Mouse (Mus musculus) kidney, postnatal 36 days (tissue): Measurements from ENCODE around the gene Spsb1.

Experiments
- DNase-seq, 2 experiments: peaks; one replicate each; pipeline ENCODE4 v3.0.0; 2021 to 2022; ENCODE audit warnings: mixed read lengths in 2 of 2

The Spsb1 gene

GRCm38 (mm10) chr4:149912451-149912850, 42.4 kb downstream of the Spsb1 start:
- DNase-seq: no peak

GRCm38 (mm10) chr4:149910558-149910957, 44.3 kb downstream of the Spsb1 start:
- DNase-seq: no peak

DNA sequence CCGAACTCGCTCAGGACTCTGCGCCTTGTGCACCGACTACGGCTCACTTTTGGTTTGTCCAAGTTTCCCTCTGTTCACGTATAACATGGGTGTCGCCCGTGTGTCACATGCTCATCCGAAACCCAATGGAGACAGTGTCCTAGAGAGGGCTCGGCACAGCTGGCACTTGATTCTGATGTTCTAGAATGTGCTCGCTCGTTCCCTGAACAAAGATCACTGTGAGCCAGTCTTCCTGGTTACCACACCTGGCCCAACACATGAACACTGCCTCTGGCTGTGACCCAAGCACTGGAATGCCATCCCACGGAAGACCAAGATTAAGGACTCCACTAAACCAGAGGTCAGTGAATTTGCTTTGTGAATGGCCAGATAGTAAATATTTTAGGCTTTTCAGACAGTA, 45.3 kb downstream of the Spsb1 start:
- DNase-seq: peak; percentile 46 to 62

GRCm38 (mm10) chr4:149908923-149909322, 45.9 kb downstream of the Spsb1 start:
- DNase-seq: no peak

DNA sequence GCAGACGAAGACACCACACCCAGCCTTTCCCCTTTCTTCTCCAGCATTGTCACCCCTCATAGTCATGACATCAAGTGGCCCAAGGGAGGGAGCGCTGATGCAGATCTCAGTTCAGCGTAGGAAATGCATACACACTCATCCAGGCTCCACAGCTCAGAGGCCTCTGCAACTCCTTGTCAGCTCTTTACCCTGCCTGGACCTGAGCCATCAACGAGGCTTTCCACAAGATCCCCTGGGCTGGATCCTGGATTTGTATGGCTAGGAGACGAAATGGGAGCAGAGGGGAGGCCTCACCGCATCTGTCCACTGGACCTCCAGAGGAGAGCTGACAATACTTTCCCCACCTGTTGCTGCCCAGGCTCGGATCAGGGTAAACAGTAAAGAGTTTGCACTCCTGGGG, 47.2 kb downstream of the Spsb1 start:
- DNase-seq: no peak

DNA sequence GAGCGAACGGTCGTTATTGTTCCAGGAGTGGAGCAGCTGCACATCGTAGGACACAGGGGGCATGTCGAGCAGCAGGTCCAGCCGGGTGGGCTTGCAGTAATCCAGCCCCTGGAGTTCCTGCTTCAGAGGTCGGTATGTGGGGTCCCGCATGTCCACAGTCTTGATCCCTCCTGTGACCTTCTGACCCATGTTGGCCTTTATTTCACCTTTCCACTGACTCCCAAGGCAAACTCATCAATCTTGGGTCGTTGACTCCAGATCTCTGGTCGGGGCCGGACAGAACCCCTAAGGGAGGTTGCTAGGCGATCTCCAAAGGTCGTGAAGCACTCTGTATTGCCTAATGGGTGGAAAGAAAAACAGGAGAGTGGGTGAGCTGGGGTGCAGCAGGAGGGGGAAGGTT, 47.9 kb downstream of the Spsb1 start:
- DNase-seq: no peak

GRCm38 (mm10) chr4:149905302-149905974, 49.4 kb downstream of the Spsb1 start:
- no peak for DNase-seq

GRCm38 (mm10) chr4:149903026-149903425, 51.8 kb downstream of the Spsb1 start:
- DNase-seq: peak; percentile 56 to 73

- no peak for DNase-seq
Measured at GRCm38 (mm10) chr4:149901349-149901782, 53.5 kb downstream of the Spsb1 start.

DNA sequence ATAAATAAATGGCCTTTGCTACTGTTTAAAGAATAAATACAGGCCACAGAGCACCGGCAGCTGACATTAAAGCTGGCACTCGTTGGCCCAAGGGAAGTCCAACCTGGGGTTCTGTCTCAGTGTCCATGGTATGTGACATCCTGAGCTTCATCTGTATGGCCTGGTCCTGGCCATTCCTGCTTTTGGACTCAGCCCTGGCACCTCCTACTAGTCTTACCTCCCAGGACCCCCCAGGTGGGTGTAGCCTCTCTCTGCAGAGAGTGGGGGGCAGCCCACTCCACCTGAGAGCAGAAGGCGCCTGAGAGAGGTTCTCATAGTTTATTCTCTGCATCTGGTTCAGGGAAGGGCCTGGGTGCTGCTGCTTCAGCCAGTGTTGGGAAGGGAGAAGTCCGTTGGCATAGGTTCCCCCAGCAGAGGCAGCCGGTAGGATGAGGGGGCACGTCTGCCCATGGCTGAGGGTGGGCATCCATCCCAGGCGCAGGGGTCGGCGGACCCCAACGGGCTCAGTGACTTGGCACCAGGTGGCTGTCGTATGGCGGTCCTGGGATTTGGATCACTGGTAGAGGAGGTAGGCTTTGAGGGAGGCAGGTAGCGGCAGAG, 57.1 kb downstream of the Spsb1 start:
- no peak for DNase-seq

DNA sequence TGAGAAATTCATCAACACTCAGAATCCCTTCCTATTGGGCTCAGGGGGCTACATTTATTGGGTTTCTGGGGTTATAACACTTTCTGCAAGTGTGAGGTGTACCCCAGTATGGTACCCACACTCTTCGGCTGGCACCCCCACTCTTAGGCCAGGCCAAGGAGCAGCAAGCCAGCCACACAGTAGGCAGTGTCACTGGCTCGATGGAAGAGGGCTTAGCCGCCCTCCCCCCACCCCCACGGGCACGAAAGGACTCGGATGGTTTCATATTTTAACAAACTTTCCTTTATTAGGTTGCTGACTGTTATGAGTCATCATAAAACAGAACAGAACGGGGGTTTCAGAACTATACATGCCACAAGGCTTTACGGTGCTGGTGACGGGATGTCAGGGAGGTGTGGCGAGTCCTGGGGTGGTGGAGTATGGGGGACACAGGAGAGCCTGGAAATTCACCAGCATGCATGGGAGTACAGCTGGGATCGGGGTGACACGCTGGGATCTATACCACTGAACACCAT, 58.8 kb downstream of the Spsb1 start:
- no peak for DNase-seq

- no peak for DNase-seq
Measured at GRCm38 (mm10) chr4:149895226-149895625, 59.6 kb downstream of the Spsb1 start.

DNA sequence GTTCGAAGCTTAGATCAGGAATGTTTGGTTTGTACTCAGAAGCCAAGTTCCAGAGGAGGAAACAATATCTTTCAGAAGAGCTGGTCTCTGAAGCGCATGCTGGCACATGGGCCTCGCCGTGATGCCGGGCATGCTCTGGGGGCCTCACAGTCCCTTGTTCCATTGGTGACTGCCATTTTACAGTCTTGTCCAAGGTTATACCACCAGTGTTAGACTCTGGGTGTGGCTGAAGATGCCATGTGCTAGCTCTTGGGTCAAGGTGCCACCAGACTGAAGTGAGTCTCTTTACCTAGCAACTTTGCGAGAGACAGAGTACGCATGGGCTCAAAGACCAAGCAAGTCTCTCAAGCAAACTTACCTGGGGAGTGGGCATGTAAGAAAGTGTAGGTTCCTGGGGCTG, 60.5 kb downstream of the Spsb1 start:
- DNase-seq: no peak

DNA sequence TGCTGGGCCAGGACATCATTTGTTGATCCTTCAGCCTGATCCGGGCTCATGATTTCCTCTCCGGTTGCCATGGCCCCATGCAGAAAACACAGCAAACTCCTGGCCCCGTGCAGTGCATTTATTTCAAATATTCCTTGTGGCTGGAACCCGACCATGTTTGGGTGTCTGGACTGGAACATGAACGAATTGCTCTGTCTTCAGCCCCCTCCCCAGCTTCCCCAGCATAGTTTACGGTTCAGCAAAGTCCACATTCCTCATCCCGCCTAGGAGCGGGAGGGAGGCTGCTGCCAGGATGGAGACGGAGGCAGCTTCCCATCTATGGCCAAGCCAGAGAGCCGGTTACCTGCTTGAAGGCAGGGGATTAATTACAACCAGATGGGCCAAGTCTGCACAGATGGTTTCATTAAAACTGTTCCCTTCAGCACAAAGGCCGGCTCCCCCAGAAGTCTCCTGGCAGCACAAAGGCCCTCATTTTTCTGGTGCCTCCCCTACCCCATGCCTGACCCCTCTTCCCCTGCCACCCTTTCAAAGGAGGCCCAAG, 61.2 kb downstream of the Spsb1 start:
- peak in 1 of 2 experiments; percentile 33 for DNase-seq

GRCm38 (mm10) chr4:149891172-149891960, 63.5 kb downstream of the Spsb1 start:
- no peak for DNase-seq

DNA sequence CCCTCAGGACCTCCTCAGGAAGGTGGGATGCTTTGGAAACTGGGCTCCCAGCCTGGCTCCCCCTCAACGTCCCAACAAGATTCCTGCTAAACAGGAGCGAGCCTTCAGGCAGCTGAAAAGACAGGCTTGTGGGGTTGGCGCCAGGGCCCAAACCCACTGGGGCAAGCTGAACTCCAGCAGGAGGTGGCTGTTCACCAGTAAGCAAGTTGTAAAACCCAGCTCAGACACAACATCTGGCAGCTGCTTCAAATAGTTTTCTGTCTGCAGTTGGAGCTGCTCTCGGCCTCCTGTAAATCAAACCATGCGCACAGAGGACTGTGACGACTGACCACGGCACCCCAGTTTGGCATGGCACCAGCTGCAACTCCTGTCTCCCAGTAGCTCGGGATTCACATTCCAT, 64.3 kb downstream of the Spsb1 start:
- DNase-seq: peak; percentile 54 to 57

GRCm38 (mm10) chr4:149889851-149890250, 65.0 kb downstream of the Spsb1 start:
- DNase-seq: peak; percentile 86 to 97

- peak; percentile 63 to 75 for DNase-seq
Measured at GRCm38 (mm10) chr4:149888736-149889470, 65.9 kb downstream of the Spsb1 start.

DNA sequence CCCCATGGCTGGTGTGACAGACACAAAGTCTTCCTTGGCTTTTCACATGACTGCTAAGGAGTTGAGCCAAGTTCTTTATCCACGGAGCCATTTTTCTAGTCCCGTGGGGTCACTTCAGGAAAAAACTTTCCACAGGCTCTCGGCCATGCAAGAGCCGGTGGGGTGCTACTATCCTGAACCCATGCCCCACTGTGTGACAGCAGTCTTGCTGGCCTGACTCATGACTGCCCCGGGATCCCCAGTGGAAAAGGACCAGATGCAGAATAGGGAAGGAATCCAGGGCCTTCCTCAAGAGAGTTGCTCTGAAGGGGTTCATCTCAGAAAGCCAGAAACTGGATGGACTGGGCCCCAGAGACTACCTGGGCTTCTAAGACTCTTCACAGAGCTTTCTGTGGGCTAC, 66.7 kb downstream of the Spsb1 start:
- DNase-seq: peak in 1 of 2 experiments; percentile 51

- peak; percentile 65 to 84 for DNase-seq
Measured at GRCm38 (mm10) chr4:149886298-149887271, 68.3 kb downstream of the Spsb1 start.

- DNase-seq: no peak
Measured at GRCm38 (mm10) chr4:149883990-149884389, 70.9 kb downstream of the Spsb1 start.
